Mouse (Mus musculus): Measurements from ENCODE around the gene Hnf1b. TPM values are rescaled to one million over a fixed set of nuclear protein-coding genes. Genes with fewer than 3 reads are reported as not detected.
A peak's percentile ranks its signal among the peaks of the same experiment; 100 is the strongest.

Gene Hnf1b
- polyA plus RNA-seq, 1 experiment, result 161 TPM

GRCm38 (mm10) chr11:83869147-83869546, 19.3 kb downstream of the Hnf1b start:
- H3K27me3 ChIP-seq (replicated peaks; ENCODE audit: control insufficient read depth, insufficient read depth, low read length), result no peaks in the 10 kb centered on the region
- H3K27ac ChIP-seq (ENCODE audit: insufficient read depth, low read depth, low read length), result no peak overlapping the region
- peaks cover 9% of the 10 kb centered on the region; the same call in 1 of the 2 replicates for H3K4me1 ChIP-seq (ENCODE audit: control insufficient read depth, insufficient read depth, low read length)
- 29% methylated on average over 1 of the region's 1 CpGs for WGBS
- no peak for TF ChIP-seq CTCF (conservative IDR thresholded peaks at IDR 0.05; ENCODE audit: insufficient read depth, insufficient read length, low read depth, low read length)
- no peak for DNase-seq
- H3K4me3 ChIP-seq (ENCODE audit: insufficient read depth, low read depth, low read length), result no peak overlapping the region
- H3K36me3 ChIP-seq (ENCODE audit: control insufficient read depth, insufficient read depth, low read length), result peaks cover 4% of the 10 kb centered on the region; the same call in 1 of the 2 replicates

GRCm38 (mm10) chr11:83869686-83870085, 19.8 kb downstream of the Hnf1b start:
- Histone ChIP-seq H3K4me3 (ENCODE audit: insufficient read depth, low read depth, low read length) (no peak overlapping the region), H3K4me1 (ENCODE audit: control insufficient read depth, insufficient read depth, low read length) (peaks cover 9% of the 10 kb centered on the region; the same call in 1 of the 2 replicates), H3K36me3 (ENCODE audit: control insufficient read depth, insufficient read depth, low read length) (peaks cover 4% of the 10 kb centered on the region; the same call in 1 of the 2 replicates), H3K27ac (ENCODE audit: insufficient read depth, low read depth, low read length) (no peak overlapping the region), H3K27me3 (replicated peaks; ENCODE audit: control insufficient read depth, insufficient read depth, low read length) (no peaks in the 10 kb centered on the region)
- DNase-seq, result no peak
- 66% methylated on average over 3 of the region's 3 CpGs for WGBS
- TF ChIP-seq POLR2A (IDR thresholded peaks at IDR 0.05; ENCODE audit: low read depth, low read length) (no peak), CTCF (conservative IDR thresholded peaks at IDR 0.05; ENCODE audit: insufficient read depth, insufficient read length, low read depth, low read length) (no peak)

- WGBS, result 45% methylated on average over 9 of the region's 9 CpGs
- no peaks in the 10 kb centered on the region; the same call in 1 of the 2 replicates for H3K36me3 ChIP-seq (ENCODE audit: control insufficient read depth, insufficient read depth, low read length)
Measured at GRCm38 (mm10) chr11:83871780-83872554, 22.1 kb downstream of the Hnf1b start.

GRCm38 (mm10) chr11:83873509-83873908, 23.6 kb downstream of the Hnf1b start:
- peak; percentile 70 for DNase-seq
- WGBS, result 28% methylated on average over 9 of the region's 9 CpGs
- Histone ChIP-seq H3K36me3 (ENCODE audit: control insufficient read depth, insufficient read depth, low read length) (no peaks in the 10 kb centered on the region; the same call in 1 of the 2 replicates), H3K4me3 (ENCODE audit: insufficient read depth, low read depth, low read length) (no peak overlapping the region), H3K4me1 (ENCODE audit: control insufficient read depth, insufficient read depth, low read length) (peaks cover 13% of the 10 kb centered on the region; the same call in 1 of the 2 replicates), H3K27me3 (replicated peaks; ENCODE audit: control insufficient read depth, insufficient read depth, low read length) (no peaks in the 10 kb centered on the region), H3K27ac (ENCODE audit: insufficient read depth, low read depth, low read length) (peak overlapping the region; percentile 47; the same call in 1 of the 2 replicates)
- TF ChIP-seq CTCF (conservative IDR thresholded peaks at IDR 0.05; ENCODE audit: insufficient read depth, insufficient read length, low read depth, low read length) (no peak), POLR2A (IDR thresholded peaks at IDR 0.05; ENCODE audit: low read depth, low read length) (no peak)

More at GRCm38 (mm10) chr11:83871780-83872554, 22.1 kb downstream of the Hnf1b start:
- DNase-seq, result peak; percentile 50
- Histone ChIP-seq H3K27me3 (replicated peaks; ENCODE audit: control insufficient read depth, insufficient read depth, low read length) (no peaks in the 10 kb centered on the region), H3K27ac (ENCODE audit: insufficient read depth, low read depth, low read length) (no peak overlapping the region), H3K4me1 (ENCODE audit: control insufficient read depth, insufficient read depth, low read length) (peaks cover 9% of the 10 kb centered on the region; the same call in 1 of the 2 replicates), H3K4me3 (ENCODE audit: insufficient read depth, low read depth, low read length) (no peak overlapping the region)
- no peak for TF ChIP-seq POLR2A (IDR thresholded peaks at IDR 0.05; ENCODE audit: low read depth, low read length)
- TF ChIP-seq CTCF (conservative IDR thresholded peaks at IDR 0.05; ENCODE audit: insufficient read depth, insufficient read length, low read depth, low read length), result no peak

- DNase-seq, result no peak
- H3K4me1 ChIP-seq (ENCODE audit: control insufficient read depth, insufficient read depth, low read length), result peaks cover 12% of the 10 kb centered on the region; the same call in 1 of the 2 replicates
- no peaks in the 10 kb centered on the region; the same call in 1 of the 2 replicates for H3K36me3 ChIP-seq (ENCODE audit: control insufficient read depth, insufficient read depth, low read length)
- H3K27ac ChIP-seq (ENCODE audit: insufficient read depth, low read depth, low read length), result peak overlapping the region; percentile 56
- WGBS, result 58% methylated on average over 7 of the region's 7 CpGs
- no peak overlapping the region for H3K4me3 ChIP-seq (ENCODE audit: insufficient read depth, low read depth, low read length)
- TF ChIP-seq POLR2A (IDR thresholded peaks at IDR 0.05; ENCODE audit: low read depth, low read length) (no peak), CTCF (conservative IDR thresholded peaks at IDR 0.05; ENCODE audit: insufficient read depth, insufficient read length, low read depth, low read length) (no peak)
- H3K27me3 ChIP-seq (replicated peaks; ENCODE audit: control insufficient read depth, insufficient read depth, low read length), result no peaks in the 10 kb centered on the region
Measured at GRCm38 (mm10) chr11:83876630-83877029, 26.8 kb downstream of the Hnf1b start.

DNA sequence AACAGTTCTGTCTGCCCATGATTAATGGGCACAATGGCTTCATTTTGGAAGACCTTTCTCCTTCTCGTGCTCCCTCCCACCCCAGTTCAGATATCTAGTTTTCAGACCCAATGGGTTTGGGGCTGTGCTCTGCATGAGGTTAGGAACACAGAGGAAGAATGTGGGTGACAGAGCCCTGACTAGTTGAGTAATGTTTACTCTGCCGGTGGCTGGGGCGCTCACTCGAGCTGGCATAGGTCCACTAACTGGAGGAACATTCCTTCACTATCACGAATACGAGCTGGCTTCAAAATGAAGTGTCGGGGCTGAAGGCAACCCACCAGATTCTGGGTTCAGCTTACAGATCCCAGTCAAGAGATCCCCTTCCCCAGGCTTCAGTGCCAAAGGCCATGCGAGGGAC, 27.9 kb downstream of the Hnf1b start:
- TF ChIP-seq POLR2A (IDR thresholded peaks at IDR 0.05; ENCODE audit: low read depth, low read length) (no peak), CTCF (conservative IDR thresholded peaks at IDR 0.05; ENCODE audit: insufficient read depth, insufficient read length, low read depth, low read length) (no peak)
- Histone ChIP-seq H3K4me1 (ENCODE audit: control insufficient read depth, insufficient read depth, low read length) (peaks cover 10% of the 10 kb centered on the region; the same call in 1 of the 2 replicates), H3K36me3 (ENCODE audit: control insufficient read depth, insufficient read depth, low read length) (peaks cover 1% of the 10 kb centered on the region; the same call in 1 of the 2 replicates), H3K27me3 (replicated peaks; ENCODE audit: control insufficient read depth, insufficient read depth, low read length) (no peaks in the 10 kb centered on the region), H3K4me3 (ENCODE audit: insufficient read depth, low read depth, low read length) (no peak overlapping the region), H3K27ac (ENCODE audit: insufficient read depth, low read depth, low read length) (peak overlapping the region; percentile 70)
- DNase-seq, result peak; percentile 70
- 26% methylated on average over 8 of the region's 8 CpGs for WGBS

GRCm38 (mm10) chr11:83878417-83878952, 28.6 kb downstream of the Hnf1b start:
- TF ChIP-seq POLR2A (IDR thresholded peaks at IDR 0.05; ENCODE audit: low read depth, low read length), result no peak
- TF ChIP-seq CTCF (conservative IDR thresholded peaks at IDR 0.05; ENCODE audit: insufficient read depth, insufficient read length, low read depth, low read length), result no peak
- H3K4me1 ChIP-seq (ENCODE audit: control insufficient read depth, insufficient read depth, low read length), result peaks cover 10% of the 10 kb centered on the region; the same call in 1 of the 2 replicates
- DNase-seq, result no peak
- H3K4me3 ChIP-seq (ENCODE audit: insufficient read depth, low read depth, low read length), result no peak overlapping the region
- peaks cover 8% of the 10 kb centered on the region; the same call in 1 of the 2 replicates for H3K36me3 ChIP-seq (ENCODE audit: control insufficient read depth, insufficient read depth, low read length)
- peak overlapping the region; percentile 49 for H3K27ac ChIP-seq (ENCODE audit: insufficient read depth, low read depth, low read length)
- no peaks in the 10 kb centered on the region for H3K27me3 ChIP-seq (replicated peaks; ENCODE audit: control insufficient read depth, insufficient read depth, low read length)
- 47% methylated on average over 4 of the region's 4 CpGs for WGBS
